Mouse (Mus musculus) activated CD4-positive, CD25-positive, alpha-beta regulatory T cell (primary cell): ENCODE results near the gene Treh. TPM values are rescaled to one million over a fixed set of nuclear protein-coding genes. Genes with fewer than 3 reads are reported as not detected.

Source experiments
- polyA plus RNA-seq, 2 experiments: library from polyadenylated mRNA; unstranded; fragments of 100-300 nt; shearing (Covaris generic); gene quantifications; one replicate each; pipeline ENCODE4 v1.2.1; 2017

Gene Treh
- not detected for polyA plus RNA-seq

DNA sequence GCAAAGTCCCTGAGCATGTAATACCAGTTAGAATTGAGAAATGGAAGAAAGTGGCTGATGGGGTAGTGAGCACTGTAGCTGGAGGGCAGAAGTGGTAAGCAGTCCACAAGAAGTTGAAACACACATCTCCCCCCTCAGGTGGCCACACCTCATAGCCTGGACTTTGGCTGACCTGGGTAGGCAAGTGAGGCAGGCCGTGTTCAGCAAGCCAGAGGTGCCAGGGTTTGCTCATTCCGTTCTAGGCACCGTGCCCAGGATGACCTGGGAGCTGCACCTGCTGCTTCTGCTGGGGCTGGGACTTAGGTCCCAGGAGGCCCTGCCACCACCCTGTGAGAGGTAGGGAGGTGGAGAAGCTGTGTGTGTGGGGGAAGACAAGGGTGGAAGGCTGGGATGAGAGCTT lies at the start of gene Treh:
Treh (plus strand) TSS at position 229 of the 400 bp plus-strand sequence.

GRCm38 (mm10) chr9:44734524-44735494 lies 61.8 kb downstream of the Treh start, which contains the start of gene Phldb1:
Gene Phldb1 (minus strand): TSS chr9:44735198.

Other genes starting within 250 kb of the Treh start
- gene Foxr1, start 232.1 kb upstream of the Treh start, polyA plus RNA-seq, result under 1 TPM; 0.19 to 0.75 TPM
- not detected for gene Upk2, start 218.3 kb upstream of the Treh start, polyA plus RNA-seq
- 10 to 100 TPM; 14.8 to 24.6 TPM for gene Bcl9l, start 190.4 kb upstream of the Treh start, polyA plus RNA-seq
- gene Cxcr5, start 111.4 kb upstream of the Treh start, polyA plus RNA-seq, result 10 to 100 TPM; 18.4 to 24.1 TPM
- 10 to 100 TPM; 44.8 to 45.3 TPM for gene Ddx6, start 68.3 kb upstream of the Treh start, polyA plus RNA-seq
- 1 to 10 TPM in 1 of 2 experiments, under 1 TPM in 1; 0.18 to 1.2 TPM for gene Phldb1, start 62.0 kb downstream of the Treh start, polyA plus RNA-seq
- 100 to 1,000 TPM; 150 to 159 TPM for gene Arcn1, start 94.6 kb downstream of the Treh start, polyA plus RNA-seq
- 10 to 100 TPM; 36.3 to 37.9 TPM for gene Ift46, start 94.7 kb downstream of the Treh start, polyA plus RNA-seq
- gene Tmem25, start 126.1 kb downstream of the Treh start, polyA plus RNA-seq, result under 1 TPM in 1 of 2 experiments, not detected in 1; 0.09 TPM
- gene Ttc36, start 129.8 kb downstream of the Treh start, polyA plus RNA-seq, result under 1 TPM in 1 of 2 experiments, not detected in 1; 0.24 TPM
- gene Kmt2a, start 208.1 kb downstream of the Treh start, polyA plus RNA-seq, result 10 to 100 TPM; 65.3 to 78.7 TPM
- gene Atp5l, start 247.5 kb downstream of the Treh start, polyA plus RNA-seq, result 100 to 1,000 TPM; 431 to 474 TPM